Mouse (Mus musculus) heart, embryonic 13.5 days (tissue): ENCODE data around the gene Kcnd2. TPM values are rescaled to one million over a fixed set of nuclear protein-coding genes. Genes with fewer than 3 reads are reported as not detected.

Experiments
- ATAC-seq: fragments of 200-750 bp; cut with Nextera tagmentation; 2 replicates; pipeline ENCODE4 v1.8.0; 2017; ENCODE audit warnings: moderate TSS enrichment; ENCODE audit not compliant: insufficient number of reproducible peaks, low FRiP score, low TSS enrichment; ENCODE audit errors: extremely low read depth
- H3K27ac ChIP-seq: fragments of 300-500 bp; sonication (generic); replicated peaks from 2 replicates; pipeline ENCODE4 v1.5.1; 2015; ENCODE audit warnings: moderate library complexity, mild to moderate bottlenecking, inconsistent platforms
- H3K27me3 ChIP-seq: fragments of 300-500 bp; sonication (generic); replicated peaks from 2 replicates; pipeline ENCODE4 v1.6.1; 2015; ENCODE audit warnings: mild to moderate bottlenecking, inconsistent platforms
- H3K36me3 ChIP-seq: fragments of 300-500 bp; sonication (generic); 2 replicates; pipeline ENCODE4 v1.6.1; 2015; ENCODE audit warnings: mild to moderate bottlenecking, inconsistent platforms
- H3K4me1 ChIP-seq: fragments of 300-500 bp; sonication (generic); 2 replicates; pipeline ENCODE4 v1.6.1; 2015; ENCODE audit warnings: inconsistent platforms
- H3K4me2 ChIP-seq: fragments of 300-500 bp; sonication (generic); 2 replicates; pipeline ENCODE4 v1.6.1; 2015; ENCODE audit warnings: inconsistent platforms, mild to moderate bottlenecking, moderate library complexity
- H3K4me3 ChIP-seq: fragments of 300-500 bp; sonication (generic); 2 replicates; pipeline ENCODE4 v1.5.1; 2015; ENCODE audit warnings: moderate library complexity, mild to moderate bottlenecking, inconsistent platforms
- H3K9ac ChIP-seq: fragments of 300-500 bp; sonication (generic); 2 replicates; pipeline ENCODE4 v1.6.1; 2015; ENCODE audit warnings: inconsistent platforms, mild to moderate bottlenecking, moderate library complexity
- H3K9me3 ChIP-seq: fragments of 300-500 bp; sonication (generic); 2 replicates; pipeline ENCODE4 v1.6.1; 2016; ENCODE audit warnings: inconsistent platforms
- WGBS: fragments of 180-500 bp; shearing (Covaris S2); methylation state at CpG from one replicate; pipeline ENCODE4 v1.1.7; 2015; ENCODE audit warnings: mixed read lengths; 5-methylcytosine and 5-hydroxymethylcytosine counted together
- polyA plus RNA-seq: library from polyadenylated mRNA; unstranded; fragments of >200 nt; fragmentation: Nextera tagmentation; extraction: Ambion mirVana; gene quantifications from 2 replicates; pipeline ENCODE4 v1.2.1, GENCODE M21; 2015

Gene Kcnd2
- polyA plus RNA-seq, 1 experiment from 2014 or later, result 1.6 TPM

DNA sequence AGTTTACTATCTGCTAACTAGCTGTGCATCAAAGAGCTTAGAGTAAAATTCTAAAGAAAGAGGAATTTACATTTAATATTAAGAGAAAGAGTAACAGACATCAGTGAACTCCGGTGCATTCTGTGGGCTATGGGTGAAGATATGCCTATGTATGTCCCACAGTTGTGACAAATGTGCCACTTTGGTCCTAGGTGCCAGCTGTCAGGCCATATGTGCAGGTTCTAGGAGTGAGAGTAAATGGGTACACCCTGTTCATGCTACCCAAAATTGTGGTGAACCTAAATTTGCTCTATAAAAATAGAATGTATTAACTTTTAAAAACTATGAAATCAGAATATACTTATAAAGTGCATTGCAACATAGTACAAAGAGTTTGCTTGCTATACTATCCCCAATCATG is 215.8 kb downstream of the Kcnd2 start:
- H3K4me1 ChIP-seq, result no peaks in the 10 kb centered on the region
- 80% methylated on average over 1 of the region's 1 CpGs for WGBS

DNA sequence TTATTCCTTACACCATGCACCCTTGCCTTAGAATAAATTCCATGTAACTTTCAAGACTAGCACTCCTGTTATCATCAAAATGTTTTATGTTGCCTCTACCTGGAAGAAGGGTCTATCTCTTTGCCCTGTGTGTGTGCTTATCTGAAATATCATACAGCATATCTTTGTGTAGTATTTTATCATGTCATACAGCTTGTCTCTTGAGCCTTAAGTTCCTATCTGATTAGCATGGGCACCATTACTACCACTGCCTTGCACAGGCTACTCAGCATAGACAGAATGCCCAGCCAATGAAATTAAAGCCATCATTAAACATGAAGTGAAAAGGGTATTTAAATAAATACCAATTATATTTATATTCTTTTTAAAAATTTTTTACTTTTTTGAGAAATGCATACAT is 249.4 kb downstream of the Kcnd2 start:
- Histone ChIP-seq H3K36me3 (no peaks in the 10 kb centered on the region), H3K27me3 (no peaks in the 10 kb centered on the region), H3K4me2 (no peak overlapping the region), H3K9ac (no peak overlapping the region), H3K9me3 (no peaks in the 10 kb centered on the region), H3K4me1 (peaks cover 5% of the 10 kb centered on the region; the same call in 1 of the 2 replicates), H3K27ac (no peak overlapping the region), H3K4me3 (no peak overlapping the region)
- no peak for ATAC-seq

More for the DNA sequence above, 215.8 kb downstream of the Kcnd2 start:
- Histone ChIP-seq H3K4me2 (no peak overlapping the region), H3K9ac (no peak overlapping the region), H3K27me3 (no peaks in the 10 kb centered on the region), H3K27ac (no peak overlapping the region), H3K36me3 (no peaks in the 10 kb centered on the region), H3K4me3 (no peak overlapping the region), H3K9me3 (no peaks in the 10 kb centered on the region)
- no peak for ATAC-seq

DNA sequence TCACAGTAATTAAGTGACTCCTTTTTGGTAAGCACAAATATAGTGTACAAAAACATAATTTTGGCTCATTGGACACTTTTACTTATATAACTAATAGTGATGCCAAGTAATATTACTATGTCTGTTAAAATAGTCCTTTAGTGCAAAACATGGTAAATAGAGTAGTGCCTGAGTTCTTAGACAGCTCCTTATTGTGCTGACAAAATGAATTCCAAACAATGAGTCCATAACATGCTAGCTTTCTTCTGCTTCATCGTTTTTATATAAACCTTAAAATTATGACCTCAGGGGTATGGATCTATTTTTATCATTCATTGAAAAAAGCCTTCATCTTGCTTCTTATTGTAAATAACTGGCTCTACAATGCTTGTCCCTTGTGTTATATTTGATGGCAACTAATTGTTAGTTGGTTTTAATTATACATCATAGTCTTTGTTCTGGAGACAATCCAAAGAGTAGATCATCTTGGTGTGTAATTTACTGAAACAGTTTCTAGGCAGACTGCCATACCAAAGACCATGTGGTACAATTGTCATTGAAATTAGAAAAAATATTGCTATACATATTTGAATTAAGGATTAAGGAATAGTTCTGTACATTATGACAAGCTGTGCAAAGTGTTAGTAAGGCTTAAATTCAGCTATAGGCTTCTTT is 256.7 kb downstream of the Kcnd2 start:
- ATAC-seq, result no peak
- Histone ChIP-seq H3K4me1 (peaks cover 5% of the 10 kb centered on the region; the same call in 1 of the 2 replicates), H3K9ac (no peak overlapping the region), H3K9me3 (no peaks in the 10 kb centered on the region), H3K4me2 (no peak overlapping the region), H3K36me3 (no peaks in the 10 kb centered on the region), H3K27ac (no peak overlapping the region), H3K27me3 (no peaks in the 10 kb centered on the region), H3K4me3 (no peak overlapping the region)
- whole genome bisulfite sequencing, result 54% methylated on average over 1 of the region's 1 CpGs

DNA sequence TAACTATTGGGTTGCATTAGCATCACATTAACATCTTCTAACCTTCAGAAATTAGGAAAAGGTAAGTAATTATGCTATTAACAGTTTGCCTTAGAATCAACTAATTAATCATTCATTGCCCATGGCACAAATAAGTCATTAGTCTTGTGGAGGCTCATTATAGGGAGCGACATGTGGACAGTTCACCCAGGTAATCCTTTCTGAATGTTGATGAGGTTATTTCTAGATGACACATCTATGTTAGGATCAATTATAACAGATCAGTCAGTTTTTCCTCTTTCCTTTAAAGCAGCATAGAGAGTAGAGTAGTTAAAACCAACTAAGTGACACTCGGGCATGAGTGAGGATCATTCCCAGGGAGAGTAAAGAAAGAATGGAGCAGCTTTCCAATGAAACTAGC is 267.4 kb downstream of the Kcnd2 start:
- Histone ChIP-seq H3K9me3 (no peaks in the 10 kb centered on the region), H3K9ac (no peak overlapping the region), H3K4me2 (no peak overlapping the region), H3K36me3 (no peaks in the 10 kb centered on the region), H3K27ac (no peak overlapping the region), H3K27me3 (no peaks in the 10 kb centered on the region), H3K4me3 (no peak overlapping the region), H3K4me1 (no peaks in the 10 kb centered on the region)
- WGBS, result 89% methylated on average over 2 of the region's 2 CpGs
- no peak for ATAC-seq

DNA sequence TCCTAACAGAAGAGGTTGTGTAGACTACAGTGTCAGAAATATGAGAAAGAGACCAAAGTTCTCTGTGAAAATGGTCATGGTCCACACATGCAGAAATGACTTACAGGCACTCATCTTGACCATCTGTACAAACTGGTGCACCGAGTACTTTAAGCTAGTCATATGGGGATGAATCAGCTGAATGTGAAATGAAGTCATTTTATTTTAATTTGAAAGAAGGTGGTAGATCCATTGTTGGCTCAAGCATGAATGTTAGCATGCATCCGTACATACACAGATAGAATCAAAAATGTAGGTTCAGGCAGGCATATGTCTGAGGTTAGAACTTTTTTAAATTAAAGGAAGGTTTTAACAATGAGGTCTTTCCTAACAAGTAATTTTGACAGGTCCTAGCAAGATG is 273.2 kb downstream of the Kcnd2 start:
- H3K9ac ChIP-seq, result no peak overlapping the region
- H3K36me3 ChIP-seq, result no peaks in the 10 kb centered on the region
- H3K4me1 ChIP-seq, result no peaks in the 10 kb centered on the region
- no peaks in the 10 kb centered on the region for H3K27me3 ChIP-seq
- WGBS, result 71% methylated on average over 2 of the region's 2 CpGs
- H3K4me3 ChIP-seq, result no peak overlapping the region
- H3K4me2 ChIP-seq, result no peak overlapping the region
- H3K27ac ChIP-seq, result no peak overlapping the region
- no peak for ATAC-seq
- peaks cover 6% of the 10 kb centered on the region; the same call in 1 of the 2 replicates for H3K9me3 ChIP-seq

DNA sequence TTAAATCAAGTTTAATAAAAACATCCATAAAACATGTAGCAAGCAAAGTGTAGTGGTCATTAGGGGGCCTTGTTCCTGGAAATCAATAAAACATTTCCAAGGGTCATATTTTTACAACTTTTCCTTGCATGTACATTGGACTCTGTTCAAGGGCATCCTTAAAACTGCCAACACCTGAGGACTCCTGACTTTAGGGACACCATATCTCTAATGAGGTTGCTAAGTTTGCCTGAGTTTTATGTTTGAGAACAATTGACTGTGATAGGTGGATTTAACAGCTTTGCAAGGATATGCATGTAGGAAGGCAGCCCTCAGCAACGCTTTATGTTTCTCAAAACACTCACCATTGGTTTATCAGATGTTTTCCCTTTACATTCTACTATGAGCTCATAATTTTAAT is 287.6 kb downstream of the Kcnd2 start:
- no peak for ATAC-seq

DNA sequence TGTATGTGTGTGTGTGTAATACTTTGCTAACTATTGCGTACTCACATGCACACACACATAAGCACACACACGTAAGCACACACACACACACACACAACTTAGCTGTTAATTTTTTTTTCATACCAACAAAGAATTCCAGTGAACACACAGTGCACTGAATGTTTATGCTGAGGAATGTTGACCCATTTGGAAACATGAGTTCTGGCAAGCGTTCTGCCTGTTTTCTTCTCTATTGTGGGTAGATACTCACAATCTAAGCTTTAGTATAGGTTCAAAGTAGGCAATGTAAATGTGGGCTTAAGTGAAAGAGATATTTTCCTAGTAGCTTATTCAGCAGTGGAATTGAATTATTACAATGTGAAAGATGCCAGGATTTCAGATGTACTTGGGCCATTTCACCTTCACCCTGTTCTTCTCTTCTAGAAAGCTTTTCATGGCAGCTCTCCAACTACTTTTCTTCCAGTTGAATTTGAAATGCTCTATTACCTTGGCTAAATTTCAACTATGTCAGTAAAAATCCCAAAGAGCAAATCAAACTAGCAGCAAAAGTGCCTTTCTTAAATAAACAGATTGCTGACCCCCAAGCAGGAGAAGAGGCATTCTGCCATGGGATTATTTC is 295.4 kb downstream of the Kcnd2 start:
- no peaks in the 10 kb centered on the region for H3K27me3 ChIP-seq
- H3K4me2 ChIP-seq, result no peak overlapping the region
- no peaks in the 10 kb centered on the region for H3K9me3 ChIP-seq
- no peak for ATAC-seq
- no peaks in the 10 kb centered on the region for H3K36me3 ChIP-seq
- 82% methylated on average over 3 of the region's 3 CpGs for WGBS
- no peak overlapping the region for H3K27ac ChIP-seq
- H3K4me1 ChIP-seq, result no peaks in the 10 kb centered on the region
- H3K9ac ChIP-seq, result no peak overlapping the region
- H3K4me3 ChIP-seq, result no peak overlapping the region

More for the DNA sequence above, 287.6 kb downstream of the Kcnd2 start:
- no peaks in the 10 kb centered on the region for H3K9me3 ChIP-seq
- no peak overlapping the region for H3K9ac ChIP-seq
- H3K36me3 ChIP-seq, result no peaks in the 10 kb centered on the region
- no peak overlapping the region for H3K4me3 ChIP-seq
- 80% methylated on average over 1 of the region's 1 CpGs for WGBS
- no peaks in the 10 kb centered on the region for H3K4me1 ChIP-seq
- H3K27ac ChIP-seq, result no peak overlapping the region
- H3K27me3 ChIP-seq, result no peaks in the 10 kb centered on the region
- no peak overlapping the region for H3K4me2 ChIP-seq

DNA sequence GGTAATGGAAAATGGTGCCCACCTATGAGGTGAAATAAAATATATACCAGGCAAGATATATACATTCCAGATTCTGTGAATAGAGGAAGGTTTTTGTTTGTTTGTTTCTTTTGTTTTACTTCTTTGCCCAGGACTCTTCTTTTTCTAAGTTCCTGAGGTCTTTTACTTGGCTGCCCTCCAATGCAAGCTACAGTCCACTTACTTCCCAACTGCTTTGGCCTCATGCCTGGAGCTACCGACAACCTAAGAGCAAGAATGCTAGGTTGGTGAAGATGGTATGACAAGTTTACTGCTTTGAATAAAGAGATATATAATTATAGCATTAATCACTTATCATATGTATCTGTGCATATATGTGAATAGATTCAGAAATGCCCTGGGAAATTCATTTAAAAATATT is 305.0 kb downstream of the Kcnd2 start:
- no peaks in the 10 kb centered on the region for H3K9me3 ChIP-seq
- 26% methylated on average over 1 of the region's 1 CpGs for WGBS

DNA sequence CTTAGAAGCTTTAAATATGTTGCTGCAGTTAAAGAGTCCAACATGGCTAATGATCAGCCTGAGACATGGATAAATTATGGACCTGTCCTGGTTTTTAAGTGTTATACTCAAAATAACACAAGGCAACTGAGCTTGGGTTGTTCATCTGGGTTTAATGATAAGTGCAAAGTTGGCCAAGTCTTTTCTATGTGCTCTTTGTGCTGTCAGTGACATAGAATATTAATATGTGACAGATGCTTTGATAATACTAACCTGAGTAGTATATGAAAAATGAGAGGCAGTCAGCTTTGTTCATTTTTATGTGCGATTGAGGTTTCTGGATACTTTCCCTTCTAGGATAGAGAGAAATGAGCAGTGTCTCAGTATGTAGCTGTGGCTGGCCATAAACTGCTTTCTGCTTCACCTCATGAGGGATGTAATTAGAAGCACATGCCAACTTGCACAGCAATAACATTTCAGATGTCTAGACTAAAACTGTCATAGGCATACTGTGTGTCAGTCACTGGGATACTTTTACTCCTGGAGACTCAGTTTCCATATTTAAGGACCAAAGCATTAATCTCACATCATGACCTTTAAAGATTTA is 312.3 kb downstream of the Kcnd2 start:
- H3K27me3 ChIP-seq, result no peaks in the 10 kb centered on the region
- H3K9me3 ChIP-seq, result no peaks in the 10 kb centered on the region
- H3K9ac ChIP-seq, result no peak overlapping the region
- ATAC-seq, result no peak
- H3K36me3 ChIP-seq, result no peaks in the 10 kb centered on the region
- no peak overlapping the region for H3K4me3 ChIP-seq
- no peak overlapping the region for H3K27ac ChIP-seq
- 70% methylated on average over 1 of the region's 1 CpGs for WGBS
- no peak overlapping the region for H3K4me2 ChIP-seq
- no peaks in the 10 kb centered on the region for H3K4me1 ChIP-seq

More for the DNA sequence above, 305.0 kb downstream of the Kcnd2 start:
- no peak overlapping the region for H3K4me3 ChIP-seq
- no peak for ATAC-seq
- H3K4me1 ChIP-seq, result peaks cover 7% of the 10 kb centered on the region; the same call in 1 of the 2 replicates
- no peak overlapping the region for H3K9ac ChIP-seq
- no peaks in the 10 kb centered on the region for H3K27me3 ChIP-seq
- H3K4me2 ChIP-seq, result no peak overlapping the region
- H3K36me3 ChIP-seq, result no peaks in the 10 kb centered on the region
- no peak overlapping the region for H3K27ac ChIP-seq

DNA sequence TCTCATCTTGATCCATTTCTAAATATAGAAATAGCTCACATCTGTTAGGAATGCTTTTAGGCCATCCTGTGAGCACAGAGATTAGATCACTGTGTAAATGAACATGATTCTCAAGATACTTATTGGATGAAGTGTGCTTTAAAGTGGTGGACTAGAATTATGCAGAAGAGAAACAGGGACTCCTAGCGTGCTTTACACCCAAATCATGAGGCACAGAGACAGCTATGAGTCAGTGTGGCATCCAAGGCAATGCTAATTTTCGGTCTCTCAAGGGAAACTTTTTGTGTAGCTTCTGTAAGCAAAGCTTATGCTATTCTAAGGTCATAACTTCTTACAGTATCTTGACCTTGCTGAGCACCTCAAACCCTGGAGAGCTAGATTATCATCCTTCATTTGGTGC is 318.7 kb downstream of the Kcnd2 start:
- H3K4me2 ChIP-seq, result no peak overlapping the region

DNA sequence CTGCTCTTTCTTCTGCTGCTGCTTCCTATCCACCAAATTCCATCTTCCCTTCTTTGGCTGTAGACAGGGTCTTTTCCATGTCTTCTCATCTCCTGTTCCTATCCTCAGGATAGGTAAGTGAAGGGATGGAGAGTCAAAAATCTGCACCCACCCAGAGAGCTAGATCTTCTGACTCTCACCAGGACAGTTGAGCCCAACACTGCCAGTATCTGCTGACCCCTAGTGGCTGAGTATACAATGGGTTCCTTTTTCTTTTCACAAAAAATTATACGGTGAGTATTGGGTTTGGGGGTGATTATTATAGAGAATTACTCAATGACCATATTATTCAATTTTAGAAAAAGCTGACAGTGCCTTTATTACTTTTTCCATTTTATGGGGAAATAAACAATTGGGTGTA is 319.5 kb downstream of the Kcnd2 start:
- H3K4me1 ChIP-seq, result no peaks in the 10 kb centered on the region
- H3K9ac ChIP-seq, result no peak overlapping the region
- no peaks in the 10 kb centered on the region for H3K9me3 ChIP-seq
- H3K4me2 ChIP-seq, result no peak overlapping the region
- H3K27ac ChIP-seq, result no peak overlapping the region
- no peak for ATAC-seq
- 30% methylated on average over 1 of the region's 1 CpGs for WGBS
- H3K36me3 ChIP-seq, result no peaks in the 10 kb centered on the region
- no peaks in the 10 kb centered on the region for H3K27me3 ChIP-seq
- H3K4me3 ChIP-seq, result no peak overlapping the region

More for the DNA sequence above, 318.7 kb downstream of the Kcnd2 start:
- no peak for ATAC-seq
- Histone ChIP-seq H3K27me3 (no peaks in the 10 kb centered on the region), H3K36me3 (no peaks in the 10 kb centered on the region), H3K27ac (no peak overlapping the region), H3K9ac (no peak overlapping the region), H3K9me3 (no peaks in the 10 kb centered on the region), H3K4me3 (no peak overlapping the region), H3K4me1 (no peaks in the 10 kb centered on the region)
- WGBS, result 58% methylated on average over 2 of the region's 2 CpGs

DNA sequence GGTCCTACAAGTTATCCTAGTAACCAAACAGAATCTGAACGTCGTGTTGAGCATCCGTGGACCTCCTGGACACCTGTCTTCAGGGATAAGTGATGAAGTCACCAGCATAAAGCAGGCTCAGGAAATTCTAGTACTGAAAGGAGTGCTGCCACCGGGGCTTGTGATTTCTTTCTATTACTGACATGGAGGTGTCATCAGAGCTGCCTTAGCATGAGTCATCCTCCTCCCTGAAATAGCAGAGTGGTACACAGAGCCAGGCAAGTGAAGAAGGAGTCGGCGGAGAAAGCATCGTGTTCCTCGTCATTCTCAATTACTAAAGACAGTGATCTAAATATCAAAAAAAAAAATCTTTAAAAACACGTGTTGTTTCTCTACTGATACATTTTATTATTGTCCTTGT is 336.2 kb downstream of the Kcnd2 start:
- Histone ChIP-seq H3K4me2 (no peak overlapping the region), H3K27me3 (no peaks in the 10 kb centered on the region), H3K27ac (no peak overlapping the region), H3K4me3 (no peak overlapping the region), H3K36me3 (no peaks in the 10 kb centered on the region), H3K9me3 (no peaks in the 10 kb centered on the region), H3K9ac (no peak overlapping the region), H3K4me1 (no peaks in the 10 kb centered on the region)
- no peak for ATAC-seq
- WGBS, result 65% methylated on average over 9 of the region's 9 CpGs
